Mouse (Mus musculus) B cell, adult 67 days (primary cell): Measurements from ENCODE around the gene Dnajc15. TPM values are rescaled to one million over a fixed set of nuclear protein-coding genes. Genes with fewer than 3 reads are reported as not detected.

Experiments
- total RNA-seq, 2 experiments: library from RNA; stranded (reverse); gene quantifications; 4 replicates each; pipeline ENCODE4 v1.2.4; 2023

Dnajc15 gene
- total RNA-seq, result 10 to 100 TPM; 25.2 to 26.7 TPM

DNA sequence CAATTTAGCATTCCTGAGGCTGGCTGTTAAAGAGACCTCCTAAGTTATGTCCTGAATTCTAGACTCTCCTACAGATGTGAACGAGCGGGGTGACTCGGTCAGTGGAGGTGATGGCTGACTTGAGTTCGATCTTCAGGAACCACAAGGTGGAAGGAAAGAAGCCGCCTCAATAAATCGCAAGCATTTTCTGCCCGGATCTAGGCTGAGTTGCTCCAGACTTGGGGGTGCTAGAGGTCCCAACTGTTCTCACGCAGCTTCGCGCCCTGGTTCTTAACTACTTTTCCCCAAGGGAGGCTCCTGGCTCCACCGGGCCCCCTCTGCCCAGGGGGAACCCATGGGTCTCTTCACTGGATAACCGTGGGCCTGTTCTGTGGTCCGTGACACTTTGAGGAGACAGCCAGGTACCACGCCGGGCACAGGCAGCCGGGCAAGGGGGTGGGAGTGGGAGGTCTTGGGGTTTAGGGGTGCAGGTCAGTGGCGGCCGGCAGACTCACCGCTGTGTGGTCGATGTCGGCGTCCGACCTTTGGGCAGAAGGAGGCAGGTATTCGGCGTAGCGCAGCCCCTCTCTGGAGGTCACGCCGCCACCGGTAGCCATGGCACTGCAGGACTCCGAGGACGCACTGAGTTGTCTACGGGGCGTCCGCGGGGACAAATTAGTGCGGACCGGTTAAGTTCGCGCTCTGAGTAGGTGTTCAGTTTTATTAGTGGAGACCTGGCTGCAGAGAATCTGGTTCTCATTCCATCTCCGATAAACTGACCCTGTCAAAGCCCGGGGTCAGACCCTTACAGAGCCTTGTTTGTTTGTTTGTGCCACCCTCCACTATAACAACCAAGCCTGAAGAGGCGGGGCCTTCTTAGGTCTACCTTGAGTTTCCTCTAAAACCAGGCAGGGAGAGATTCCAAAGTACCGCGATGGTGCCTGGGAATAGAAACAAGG lies at the start of gene Dnajc15:
Dnajc15 (minus strand) TSS at position 822 of the 938 bp plus-strand sequence.

DNA sequence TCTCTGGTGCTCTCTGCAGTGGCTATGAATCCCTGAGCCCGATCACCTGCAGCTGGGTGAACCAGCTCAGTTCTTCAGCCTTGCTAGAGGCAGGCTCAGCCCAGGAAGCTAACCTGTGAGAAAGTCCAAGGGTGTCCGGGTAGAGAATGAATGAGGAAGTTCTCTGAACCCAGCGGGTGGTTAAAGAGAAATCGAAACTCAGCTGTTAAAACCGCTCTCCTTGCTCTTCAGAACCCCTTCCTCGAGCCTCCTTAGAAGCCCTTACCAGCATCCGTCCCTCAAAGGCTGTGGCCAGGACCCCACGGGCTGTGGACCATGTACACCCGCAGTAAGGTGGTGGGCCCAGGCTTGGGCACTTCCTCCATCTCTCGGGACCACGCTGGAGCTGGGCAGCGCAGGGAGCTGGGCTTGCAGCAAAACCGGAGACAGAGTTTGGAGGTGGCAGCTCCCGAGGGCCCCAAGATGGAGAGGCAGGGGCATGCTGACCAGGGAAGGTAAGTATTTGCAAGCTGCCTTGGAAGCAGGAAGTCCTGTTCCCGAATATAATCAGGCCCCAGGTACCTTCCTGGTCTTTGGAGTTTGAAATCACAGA lies 29.3 kb upstream of the Dnajc15 start, which contains the start of gene Epsti1:
Epsti1 (plus strand) TSS at position 69 of the 592 bp plus-strand sequence.

Other genes starting within 250 kb of the Dnajc15 start
- gene Epsti1, start 29.1 kb upstream of the Dnajc15 start, total RNA-seq, result 10 to 100 TPM; 45.1 to 51.0 TPM
- not detected for gene Fam216b, start 213.9 kb upstream of the Dnajc15 start, total RNA-seq